Comparison of ENCODE assay signal across 8 mouse cellular contexts in genomic region chr7:44856265-44856916, GRCm38 (mm10). TPM values are rescaled to one million over a fixed set of nuclear protein-coding genes. Genes with fewer than 3 reads are reported as not detected.
DNase-seq lines count a peak whose midpoint lies in the region; ATAC-seq lines count a peak whose summit lies in the region.

No protein-coding gene starts in this region.

- no peaks in the 10 kb centered on the region for H3K9me3 ChIP-seq in heart, embryonic 16.5 days (replicated peaks; ENCODE audit: control insufficient read depth, low read length)
- H3K9me3 ChIP-seq in hindbrain, embryonic 13.5 days = no peaks in the 10 kb centered on the region
- H3K9me3 ChIP-seq in midbrain, embryonic 15.5 days = no peaks in the 10 kb centered on the region

- no peak for ATAC-seq in heart, embryonic 16.5 days (replicated peaks; ENCODE audit: extremely low read depth, insufficient read depth, low FRiP score)
- ATAC-seq in hindbrain, embryonic 13.5 days (ENCODE audit: low FRiP score) = no peak
- ATAC-seq in midbrain, embryonic 15.5 days (replicated peaks) = no peak

- peak overlapping the region; percentile 82 for H3K27ac ChIP-seq in heart, embryonic 16.5 days (ENCODE audit: low read length)
- peak overlapping the region; percentile 96 for H3K27ac ChIP-seq in hindbrain, embryonic 13.5 days
- H3K27ac ChIP-seq in midbrain, embryonic 15.5 days = peak overlapping the region; percentile 93

- peak overlapping the region; percentile 75 for H3K4me2 ChIP-seq in heart, embryonic 16.5 days (ENCODE audit: low read depth, low read length)
- peak overlapping the region; percentile 92 for H3K4me2 ChIP-seq in hindbrain, embryonic 13.5 days
- H3K4me2 ChIP-seq in midbrain, embryonic 15.5 days = peak overlapping the region; percentile 94

- peak overlapping the region; percentile 63 for H3K4me3 ChIP-seq in heart, embryonic 16.5 days (ENCODE audit: low read length)
- peak overlapping the region; percentile 70 for H3K4me3 ChIP-seq in hindbrain, embryonic 13.5 days
- H3K4me3 ChIP-seq in midbrain, embryonic 15.5 days = peak overlapping the region; percentile 75

- intact Hi-C loops in heart, postnatal 36 days (cut with DNase I) = loop anchor here (5.0 kb wide), 1 partner anchor 41 kb away; the partner anchor contains the start of gene Fuz
- intact Hi-C loops in left cerebral cortex, postnatal 25 days (cut with DNase I) = no loop called here

- H3K4me1 ChIP-seq in heart, embryonic 16.5 days (ENCODE audit: control insufficient read depth, insufficient read depth, low read length) = peaks cover 30% of the 10 kb centered on the region
- peaks cover 81% of the 10 kb centered on the region for H3K4me1 ChIP-seq in hindbrain, embryonic 13.5 days (replicated peaks)
- H3K4me1 ChIP-seq in midbrain, embryonic 15.5 days = peaks cover 59% of the 10 kb centered on the region

- no peak for DNase-seq in heart, postnatal 36 days
- peak; percentile 42 for DNase-seq in R1 (ENCODE audit: low read depth, low spot score)
- DNase-seq in adrenal gland, adult (ENCODE audit: inconsistent age in 2 of 2, low spot score in 1 of 2) = no peak
- no peak for DNase-seq in left cerebral cortex, postnatal 25 days (ENCODE audit: low spot score in 2 of 2)
- DNase-seq in retina, postnatal 1 day = no peak

- H3K36me3 ChIP-seq in heart, embryonic 16.5 days (ENCODE audit: control insufficient read depth, insufficient read depth) = no peaks in the 10 kb centered on the region
- peaks cover 28% of the 10 kb centered on the region for H3K36me3 ChIP-seq in hindbrain, embryonic 13.5 days
- H3K36me3 ChIP-seq in midbrain, embryonic 15.5 days (replicated peaks) = peaks cover 8% of the 10 kb centered on the region; the same call in 1 of the 2 replicates

- H3K27me3 ChIP-seq in heart, embryonic 16.5 days (ENCODE audit: control insufficient read depth, insufficient read depth, low read length) = no peaks in the 10 kb centered on the region
- no peaks in the 10 kb centered on the region for H3K27me3 ChIP-seq in hindbrain, embryonic 13.5 days
- H3K27me3 ChIP-seq in midbrain, embryonic 15.5 days (replicated peaks) = no peaks in the 10 kb centered on the region

- peak overlapping the region; percentile 83 for H3K9ac ChIP-seq in heart, embryonic 16.5 days (ENCODE audit: low read length)
- peak overlapping the region; percentile 92; the same call in 1 of the 2 replicates for H3K9ac ChIP-seq in hindbrain, embryonic 13.5 days
- no peak overlapping the region for H3K9ac ChIP-seq in midbrain, embryonic 15.5 days

- WGBS in heart, embryonic 16.5 days = 54% methylated on average over 9 of the region's 9 CpGs
- 69% methylated on average over 9 of the region's 9 CpGs for WGBS in hindbrain, embryonic 13.5 days
- WGBS in midbrain, embryonic 15.5 days = 68% methylated on average over 9 of the region's 9 CpGs

RNA-seq across cellular contexts. Expression of gene Pnkp, which starts 0.5 kb away (rescaled TPM):
- polyA plus RNA-seq in heart, embryonic 16.5 days (2015; fragmentation: Nextera tagmentation; extraction: Ambion mirVana) = 27.7 and 28.0 TPM in 2 replicates
- 10 to 100 TPM; 18.6 to 21.1 TPM for total RNA-seq in heart, postnatal 36 days (2021)
- polyA plus RNA-seq in hindbrain, embryonic 13.5 days (2015; fragmentation: Nextera tagmentation; extraction: Ambion mirVana) = 34.1 and 35.8 TPM in 2 replicates
- polyA plus RNA-seq in midbrain, embryonic 15.5 days (2015; fragmentation: Nextera tagmentation; extraction: Ambion mirVana) = 30.5 and 32.8 TPM in 2 replicates
- 10 to 100 TPM; 26.4 to 27.3 TPM for total RNA-seq in left cerebral cortex, postnatal 25 days (2021)

RNA-seq across cellular contexts. Expression of gene Tbc1d17, which starts 7.5 kb away (rescaled TPM):
- polyA plus RNA-seq in heart, embryonic 16.5 days (2015; fragmentation: Nextera tagmentation; extraction: Ambion mirVana) = 60.5 and 62.3 TPM in 2 replicates
- 10 to 100 TPM; 58.1 to 59.1 TPM for total RNA-seq in heart, postnatal 36 days (2021)
- polyA plus RNA-seq in hindbrain, embryonic 13.5 days (2015; fragmentation: Nextera tagmentation; extraction: Ambion mirVana) = 108 and 112 TPM in 2 replicates
- polyA plus RNA-seq in midbrain, embryonic 15.5 days (2015; fragmentation: Nextera tagmentation; extraction: Ambion mirVana) = 121 and 122 TPM in 2 replicates
- total RNA-seq in left cerebral cortex, postnatal 25 days (2021) = 10 to 100 TPM; 61.6 to 72.9 TPM

RNA-seq across cellular contexts. Expression of gene Akt1s1, which starts 7.6 kb away (rescaled TPM):
- 103 and 104 TPM in 2 replicates for polyA plus RNA-seq in heart, embryonic 16.5 days (2015; fragmentation: Nextera tagmentation; extraction: Ambion mirVana)
- 10 to 100 TPM; 73.6 to 75.4 TPM for total RNA-seq in heart, postnatal 36 days (2021)
- polyA plus RNA-seq in hindbrain, embryonic 13.5 days (2015; fragmentation: Nextera tagmentation; extraction: Ambion mirVana) = 86.8 and 93.7 TPM in 2 replicates
- 89.7 and 91.1 TPM in 2 replicates for polyA plus RNA-seq in midbrain, embryonic 15.5 days (2015; fragmentation: Nextera tagmentation; extraction: Ambion mirVana)
- 10 to 100 TPM; 78.5 to 79.1 TPM for total RNA-seq in left cerebral cortex, postnatal 25 days (2021)

RNA-seq across cellular contexts. Expression of gene Ptov1, which starts 13.2 kb away (rescaled TPM):
- polyA plus RNA-seq in heart, embryonic 16.5 days (2015; fragmentation: Nextera tagmentation; extraction: Ambion mirVana) = 210 and 269 TPM in 2 replicates
- 100 to 1,000 TPM; 158 to 183 TPM for total RNA-seq in heart, postnatal 36 days (2021)
- 495 and 503 TPM in 2 replicates for polyA plus RNA-seq in hindbrain, embryonic 13.5 days (2015; fragmentation: Nextera tagmentation; extraction: Ambion mirVana)
- polyA plus RNA-seq in midbrain, embryonic 15.5 days (2015; fragmentation: Nextera tagmentation; extraction: Ambion mirVana) = 517 and 553 TPM in 2 replicates
- 100 to 1,000 TPM; 286 to 287 TPM for total RNA-seq in left cerebral cortex, postnatal 25 days (2021)

RNA-seq across cellular contexts. Expression of gene Med25, which starts 36.1 kb away (rescaled TPM):
- 89.4 and 96.0 TPM in 2 replicates for polyA plus RNA-seq in heart, embryonic 16.5 days (2015; fragmentation: Nextera tagmentation; extraction: Ambion mirVana)
- total RNA-seq in heart, postnatal 36 days (2021) = 10 to 100 TPM; 76.9 to 81.1 TPM
- 142 and 147 TPM in 2 replicates for polyA plus RNA-seq in hindbrain, embryonic 13.5 days (2015; fragmentation: Nextera tagmentation; extraction: Ambion mirVana)
- polyA plus RNA-seq in midbrain, embryonic 15.5 days (2015; fragmentation: Nextera tagmentation; extraction: Ambion mirVana) = 179 TPM in 2 replicates
- 10 to 100 TPM; 88.8 to 89.5 TPM for total RNA-seq in left cerebral cortex, postnatal 25 days (2021)
